Mouse (Mus musculus) brown adipose tissue, adult 24 weeks (tissue): ENCODE data around the gene Fcna. TPM values are rescaled to one million over a fixed set of nuclear protein-coding genes. Genes with fewer than 3 reads are reported as not detected.
A peak's percentile ranks its signal among the peaks of the same experiment; 100 is the strongest.

Experiments used
- H3K27ac ChIP-seq: fragments of 200-500 bp; replicated peaks from 2 replicates; pipeline ENCODE4 v1.5.1; 2012; ENCODE audit warnings: low read depth, mild to moderate bottlenecking, low read length
- H3K4me1 ChIP-seq: fragments of 200-500 bp; 2 replicates; pipeline ENCODE4 v1.6.1; 2012; ENCODE audit warnings: low read length, mixed read lengths; ENCODE audit not compliant: control insufficient read depth, insufficient read depth, insufficient read length
- H3K4me3 ChIP-seq: fragments of 200-500 bp; 2 replicates; pipeline ENCODE4 v1.5.1; 2012; ENCODE audit warnings: low read depth, mild to moderate bottlenecking, low read length, moderate library complexity; ENCODE audit not compliant: insufficient read depth
- polyA plus RNA-seq: library from polyadenylated mRNA; stranded (reverse); fragments of >200 nt; gene quantifications from 2 replicates; pipeline ENCODE4 v1.2.4, GENCODE M21; 2012; ENCODE audit not compliant: missing spikeins, insufficient read depth, insufficient read length

Fcna gene
- polyA plus RNA-seq, 1 experiment, result 7.8 TPM

GRCm38 (mm10) chr2:25576965-25577891, 50.6 kb downstream of the Fcna start:
- Histone ChIP-seq H3K27ac (no peak overlapping the region), H3K4me3 (peak overlapping the region; percentile 34), H3K4me1 (peaks cover 3% of the 10 kb centered on the region; the same call in 1 of the 2 replicates)

GRCm38 (mm10) chr2:25576028-25576850, 51.6 kb downstream of the Fcna start:
- no peak overlapping the region for H3K27ac ChIP-seq
- peak overlapping the region; percentile 83; the same call in 1 of the 2 replicates for H3K4me3 ChIP-seq
- H3K4me1 ChIP-seq, result peaks cover 3% of the 10 kb centered on the region; the same call in 1 of the 2 replicates

GRCm38 (mm10) chr2:25575432-25576027, 52.3 kb downstream of the Fcna start:
- Histone ChIP-seq H3K27ac (no peak overlapping the region), H3K4me3 (peak overlapping the region; percentile 83), H3K4me1 (peaks cover 3% of the 10 kb centered on the region; the same call in 1 of the 2 replicates)

Other genes starting within 250 kb of the Fcna start
- gene Entpd2, start 232.2 kb downstream of the Fcna start, polyA plus RNA-seq, result 11.3 and 18.4 TPM in 2 replicates
- gene Npdc1, start 228.7 kb downstream of the Fcna start, polyA plus RNA-seq, result 32.5 and 41.5 TPM in 2 replicates
- not detected in 2 replicates for gene Fut7, start 204.8 kb downstream of the Fcna start, polyA plus RNA-seq
- 30.0 and 52.4 TPM in 2 replicates for gene Abca2, start 199.3 kb downstream of the Fcna start, polyA plus RNA-seq
- not detected in 2 replicates for gene Clic3, start 171.2 kb downstream of the Fcna start, polyA plus RNA-seq
- gene Paxx, start 166.9 kb downstream of the Fcna start, polyA plus RNA-seq, result 195 and 218 TPM in 2 replicates
- gene Ptgds, start 158.0 kb downstream of the Fcna start, polyA plus RNA-seq, result 15.2 and 46.8 TPM in 2 replicates
- gene Lcn12, start 134.1 kb downstream of the Fcna start, polyA plus RNA-seq, result not detected in 2 replicates
- gene Fbxw5, start 127.3 kb downstream of the Fcna start, polyA plus RNA-seq, result 41.1 and 47.3 TPM in 2 replicates
- 6.6 and 9.2 TPM in 2 replicates for gene C8g, start 126.3 kb downstream of the Fcna start, polyA plus RNA-seq
- gene Traf2, start 81.1 kb downstream of the Fcna start, polyA plus RNA-seq, result 7.0 and 12.9 TPM in 2 replicates
- 398 and 454 TPM in 2 replicates for gene Edf1, start 70.2 kb downstream of the Fcna start, polyA plus RNA-seq
- gene Mamdc4, start 53.2 kb downstream of the Fcna start, polyA plus RNA-seq, result 0.36 and 0.54 TPM in 2 replicates
- gene Phpt1, start 52.8 kb downstream of the Fcna start, polyA plus RNA-seq, result 70.7 and 86.8 TPM in 2 replicates
- 0.44 TPM in 1 of 2 replicates, not detected in the other for gene Ajm1, start 46.3 kb downstream of the Fcna start, polyA plus RNA-seq
- 29.2 and 42.8 TPM in 2 replicates for gene Rabl6, start 19.5 kb downstream of the Fcna start, polyA plus RNA-seq
- not detected in 2 replicates for gene Ccdc183, start 10.4 kb downstream of the Fcna start, polyA plus RNA-seq
- 30.9 and 34.5 TPM in 2 replicates for gene Tmem141, start 6.0 kb downstream of the Fcna start, polyA plus RNA-seq
- gene Lcn8, start 25.1 kb upstream of the Fcna start, polyA plus RNA-seq, result not detected in 2 replicates
- gene Lcn5, start 29.9 kb upstream of the Fcna start, polyA plus RNA-seq, result not detected in 2 replicates
- gene Lcn6, start 48.8 kb upstream of the Fcna start, polyA plus RNA-seq, result not detected in 2 replicates
- gene Lcn10, start 54.7 kb upstream of the Fcna start, polyA plus RNA-seq, result not detected in 2 replicates
- not detected in 2 replicates for gene Obp2a, start 72.0 kb upstream of the Fcna start, polyA plus RNA-seq
- 20.2 and 26.5 TPM in 2 replicates for gene Bmyc, start 78.7 kb upstream of the Fcna start, polyA plus RNA-seq
- gene Obp2b, start 109.0 kb upstream of the Fcna start, polyA plus RNA-seq, result not detected in 2 replicates
- gene Lcn3, start 137.5 kb upstream of the Fcna start, polyA plus RNA-seq, result not detected in 2 replicates
- gene Lcn11, start 149.0 kb upstream of the Fcna start, polyA plus RNA-seq, result not detected in 2 replicates
- not detected in 2 replicates for gene Gm13539, start 154.2 kb upstream of the Fcna start, polyA plus RNA-seq
- not detected in 2 replicates for gene Glt6d1, start 187.8 kb upstream of the Fcna start, polyA plus RNA-seq
- gene Lcn9, start 195.1 kb upstream of the Fcna start, polyA plus RNA-seq, result not detected in 2 replicates
- gene Sohlh1, start 219.2 kb upstream of the Fcna start, polyA plus RNA-seq, result not detected in 2 replicates
- not detected in 2 replicates for gene Kcnt1, start 235.7 kb upstream of the Fcna start, polyA plus RNA-seq